Mouse (Mus musculus) MEL (cell line): Measurements from ENCODE around the gene Tom1l2.

Source experiments
- MAX ChIP-seq: IDR thresholded peaks from 2 replicates; pipeline ENCODE4 v1.6.1; 2011; ENCODE audit warnings: low read length, improper control_type of control experiment
- UBTF ChIP-seq: IDR thresholded peaks from 2 replicates; pipeline ENCODE4 v1.6.1; 2012; ENCODE audit warnings: low read depth, mild to moderate bottlenecking, inconsistent platforms, low read length, improper control_type of control experiment, moderate library complexity, borderline replicate concordance; ENCODE audit not compliant: insufficient read depth

DNA sequence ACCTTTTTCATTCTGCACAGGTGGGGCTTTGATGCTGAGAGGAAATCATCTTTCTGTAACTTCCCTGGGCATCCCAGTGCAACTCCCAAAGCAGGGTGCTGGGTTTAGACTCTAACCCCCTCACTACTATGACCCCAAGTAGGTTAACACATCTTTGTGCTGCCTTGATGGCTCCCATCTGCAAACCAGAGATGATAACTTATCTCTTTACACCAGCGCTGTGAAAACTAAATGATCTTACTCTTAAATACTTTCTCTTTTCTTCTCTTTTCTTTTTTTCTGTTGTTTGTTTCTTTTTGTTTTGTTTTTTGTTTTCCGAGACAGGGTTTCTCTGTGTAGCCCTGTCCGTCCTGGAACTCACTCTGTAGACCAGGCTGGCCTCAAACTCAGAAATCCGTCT lies 6.8 kb downstream of the Tom1l2 start:
- no peak for TF ChIP-seq UBTF
- no peak for TF ChIP-seq MAX
